Mouse (Mus musculus): Measurements from ENCODE around the gene Cfap57. TPM values are rescaled to one million over a fixed set of nuclear protein-coding genes. Genes with fewer than 3 reads are reported as not detected.
A peak's percentile ranks its signal among the peaks of the same experiment; 100 is the strongest.
"Not testable (repeated sequence)": the region's sequence is repeated elsewhere in the genome, so short reads cannot be mapped to it uniquely, and the experiment has no call there.

Cfap57 gene
- polyA plus RNA-seq, 1 experiment from 2014 or later = 2.3 TPM

- ATAC-seq (replicated peaks); H3K36me3 ChIP-seq (replicated peaks); H3K4me1 ChIP-seq; H3K9me3 ChIP-seq; H3K4me2 ChIP-seq; H3K27me3 ChIP-seq (replicated peaks); H3K4me3 ChIP-seq; H3K27ac ChIP-seq; H3K9ac ChIP-seq: not testable (repeated sequence)
- 89% methylated on average over 10 of the region's 10 CpGs for WGBS
Measured at GRCm38 (mm10) chr4:118548130-118548480, 72.5 kb downstream of the Cfap57 start.

GRCm38 (mm10) chr4:118547424-118548129 lies 73.0 kb downstream of the Cfap57 start:
- H3K9me3 ChIP-seq; H3K4me1 ChIP-seq; H3K4me3 ChIP-seq; H3K4me2 ChIP-seq; ATAC-seq (replicated peaks); H3K27me3 ChIP-seq (replicated peaks); H3K9ac ChIP-seq; H3K36me3 ChIP-seq (replicated peaks); H3K27ac ChIP-seq: not testable (repeated sequence)
- 89% methylated on average over 23 of the region's 23 CpGs for WGBS

GRCm38 (mm10) chr4:118544441-118545127 lies 76.0 kb downstream of the Cfap57 start:
- Histone ChIP-seq H3K27ac (no peak overlapping the region), H3K27me3 (replicated peaks) (no peaks in the 10 kb centered on the region), H3K4me1 (0 out of 2 replicates have a peak, but pooled peaks cover 6% of the 10 kb centered on the region), H3K4me2 (no peak overlapping the region), H3K36me3 (replicated peaks) (no peaks in the 10 kb centered on the region), H3K9me3 (peaks cover 5% of the 10 kb centered on the region; the same call in 1 of the 2 replicates), H3K9ac (no peak overlapping the region), H3K4me3 (no peak overlapping the region)
- 77% methylated on average over 14 of the region's 14 CpGs for WGBS
- ATAC-seq (replicated peaks) = no peak

GRCm38 (mm10) chr4:118543592-118544260 lies 76.9 kb downstream of the Cfap57 start, which contains the start of gene Tmem125:
TSS of gene Tmem125 (minus strand) at chr4:118544044.
- Histone ChIP-seq H3K27me3 (replicated peaks) (no peaks in the 10 kb centered on the region), H3K4me3 (peak within 1 kb of the TSS; percentile 28), H3K4me1 (0 out of 2 replicates have a peak, but pooled peaks cover 6% of the 10 kb centered on the region), H3K36me3 (replicated peaks) (no peaks in the 10 kb centered on the region), H3K9me3 (peaks cover 5% of the 10 kb centered on the region; the same call in 1 of the 2 replicates), H3K9ac (peak within 1 kb of the TSS; percentile 3; the same call in 1 of the 2 replicates), H3K27ac (no peak within 1 kb of the TSS), H3K4me2 (peak within 1 kb of the TSS; percentile 54)
- 1% methylated on average over 24 of the region's 24 CpGs for whole genome bisulfite sequencing
- peak; percentile 56; the same call in 1 of the 2 replicates for ATAC-seq (replicated peaks)

GRCm38 (mm10) chr4:118543158-118543530 lies 77.4 kb downstream of the Cfap57 start:
- 0 out of 2 replicates have a peak, but pooled peaks cover 6% of the 10 kb centered on the region for H3K4me1 ChIP-seq
- H3K9me3 ChIP-seq = peaks cover 4% of the 10 kb centered on the region; the same call in 1 of the 2 replicates
- H3K4me3 ChIP-seq = peak overlapping the region; percentile 28
- H3K27ac ChIP-seq = no peak overlapping the region
- no peaks in the 10 kb centered on the region for H3K27me3 ChIP-seq (replicated peaks)
- ATAC-seq (replicated peaks) = 0 out of 2 replicates have a peak, but pooled peaks have one; percentile 20
- 23% methylated on average over 13 of the region's 13 CpGs for WGBS
- peak overlapping the region; percentile 54 for H3K4me2 ChIP-seq
- no peaks in the 10 kb centered on the region for H3K36me3 ChIP-seq (replicated peaks)
- no peak overlapping the region for H3K9ac ChIP-seq

GRCm38 (mm10) chr4:118542510-118543157 lies 77.9 kb downstream of the Cfap57 start:
- no peak overlapping the region for H3K4me2 ChIP-seq
- H3K36me3 ChIP-seq (replicated peaks) = no peaks in the 10 kb centered on the region
- H3K4me1 ChIP-seq = 0 out of 2 replicates have a peak, but pooled peaks cover 6% of the 10 kb centered on the region
- no peak for ATAC-seq (replicated peaks)
- H3K9ac ChIP-seq = no peak overlapping the region
- WGBS = 65% methylated on average over 9 of the region's 9 CpGs
- no peaks in the 10 kb centered on the region for H3K9me3 ChIP-seq
- no peak overlapping the region for H3K27ac ChIP-seq
- no peaks in the 10 kb centered on the region for H3K27me3 ChIP-seq (replicated peaks)
- H3K4me3 ChIP-seq = no peak overlapping the region

- Histone ChIP-seq H3K4me2 (no peak overlapping the region), H3K36me3 (replicated peaks) (no peaks in the 10 kb centered on the region), H3K4me1 (0 out of 2 replicates have a peak, but pooled peaks cover 6% of the 10 kb centered on the region), H3K27ac (no peak overlapping the region), H3K9me3 (no peaks in the 10 kb centered on the region), H3K4me3 (no peak overlapping the region), H3K27me3 (replicated peaks) (no peaks in the 10 kb centered on the region), H3K9ac (no peak overlapping the region)
- 13% methylated on average over 10 of the region's 10 CpGs for WGBS
- ATAC-seq (replicated peaks) = no peak
Measured at GRCm38 (mm10) chr4:118539904-118540303, 80.7 kb downstream of the Cfap57 start.

GRCm38 (mm10) chr4:118537801-118538200 lies 82.8 kb downstream of the Cfap57 start:
- no peak overlapping the region for H3K27ac ChIP-seq
- H3K4me2 ChIP-seq = no peak overlapping the region
- H3K9ac ChIP-seq = no peak overlapping the region
- WGBS = 37% methylated on average over 6 of the region's 6 CpGs
- no peaks in the 10 kb centered on the region for H3K9me3 ChIP-seq
- no peaks in the 10 kb centered on the region for H3K36me3 ChIP-seq (replicated peaks)
- H3K27me3 ChIP-seq (replicated peaks) = no peaks in the 10 kb centered on the region
- H3K4me1 ChIP-seq = no peaks in the 10 kb centered on the region
- no peak overlapping the region for H3K4me3 ChIP-seq
- no peak for ATAC-seq (replicated peaks)

GRCm38 (mm10) chr4:118535610-118536009 lies 85.0 kb downstream of the Cfap57 start:
- H3K4me3 ChIP-seq = no peak overlapping the region
- no peak overlapping the region for H3K9ac ChIP-seq
- H3K36me3 ChIP-seq (replicated peaks) = no peaks in the 10 kb centered on the region
- no peak for ATAC-seq (replicated peaks)
- no peaks in the 10 kb centered on the region for H3K9me3 ChIP-seq
- H3K4me2 ChIP-seq = no peak overlapping the region
- H3K27me3 ChIP-seq (replicated peaks) = no peaks in the 10 kb centered on the region
- H3K4me1 ChIP-seq = no peaks in the 10 kb centered on the region
- WGBS = 80% methylated on average over 6 of the region's 6 CpGs
- H3K27ac ChIP-seq = no peak overlapping the region

GRCm38 (mm10) chr4:118533605-118534004 lies 87.0 kb downstream of the Cfap57 start:
- H3K36me3 ChIP-seq (replicated peaks) = no peaks in the 10 kb centered on the region
- H3K27ac ChIP-seq = no peak overlapping the region
- no peak overlapping the region for H3K4me2 ChIP-seq
- ATAC-seq (replicated peaks) = no peak
- WGBS = 87% methylated on average over 7 of the region's 7 CpGs
- H3K4me3 ChIP-seq = no peak overlapping the region
- no peak overlapping the region for H3K9ac ChIP-seq
- H3K27me3 ChIP-seq (replicated peaks) = no peaks in the 10 kb centered on the region
- no peaks in the 10 kb centered on the region for H3K4me1 ChIP-seq
- H3K9me3 ChIP-seq = no peaks in the 10 kb centered on the region

GRCm38 (mm10) chr4:118533156-118533555 lies 87.4 kb downstream of the Cfap57 start:
- Histone ChIP-seq H3K4me2 (no peak overlapping the region), H3K9me3 (no peaks in the 10 kb centered on the region), H3K9ac (no peak overlapping the region), H3K4me3 (no peak overlapping the region), H3K36me3 (replicated peaks) (no peaks in the 10 kb centered on the region), H3K27me3 (replicated peaks) (no peaks in the 10 kb centered on the region), H3K27ac (no peak overlapping the region), H3K4me1 (no peaks in the 10 kb centered on the region)
- 72% methylated on average over 3 of the region's 4 CpGs for WGBS
- no peak for ATAC-seq (replicated peaks)

GRCm38 (mm10) chr4:118532663-118533062 lies 87.9 kb downstream of the Cfap57 start:
- 86% methylated on average over 5 of the region's 5 CpGs for WGBS
- Histone ChIP-seq H3K36me3 (replicated peaks) (no peaks in the 10 kb centered on the region), H3K27me3 (replicated peaks) (no peaks in the 10 kb centered on the region), H3K4me2 (no peak overlapping the region), H3K4me1 (no peaks in the 10 kb centered on the region), H3K9me3 (no peaks in the 10 kb centered on the region), H3K4me3 (no peak overlapping the region), H3K27ac (no peak overlapping the region), H3K9ac (no peak overlapping the region)
- no peak for ATAC-seq (replicated peaks)

All from midbrain, embryonic 15.5 days (tissue).